Mouse (Mus musculus) stomach, postnatal 0 days (tissue): ENCODE measurements around the gene Kprp. TPM values are rescaled to one million over a fixed set of nuclear protein-coding genes. Genes with fewer than 3 reads are reported as not detected.
"Not testable (repeated sequence)": the region's sequence is repeated elsewhere in the genome, so short reads cannot be mapped to it uniquely, and the experiment has no call there.

Experiments
- ATAC-seq: fragments of 200-750 bp; cut with Nextera tagmentation; 2 replicates; pipeline ENCODE4 v1.8.0; 2017; ENCODE audit not compliant: low FRiP score, low TSS enrichment
- DNase-seq: peaks from one replicate; pipeline ENCODE4 v3.0.0-alpha.2; 2016; ENCODE audit warnings: low spot score
- H3K27ac ChIP-seq: fragments of 300-500 bp; sonication (generic); replicated peaks from 2 replicates; pipeline ENCODE4 v1.5.1; 2014; ENCODE audit warnings: mild to moderate bottlenecking, control low read depth
- H3K27me3 ChIP-seq: fragments of 300-500 bp; sonication (generic); 2 replicates; pipeline ENCODE4 v1.6.1; 2014; ENCODE audit warnings: low read length; ENCODE audit not compliant: control insufficient read depth, insufficient read depth
- H3K36me3 ChIP-seq: fragments of 300-500 bp; sonication (generic); 2 replicates; pipeline ENCODE4 v1.6.1; 2014; ENCODE audit warnings: low read length, mixed read lengths; ENCODE audit not compliant: control insufficient read depth, insufficient read depth
- H3K4me1 ChIP-seq: fragments of 300-500 bp; sonication (generic); replicated peaks from 2 replicates; pipeline ENCODE4 v1.6.1; 2014; ENCODE audit warnings: antibody characterized with exemption; ENCODE audit not compliant: control insufficient read depth, insufficient read depth
- H3K4me2 ChIP-seq: fragments of 300-500 bp; sonication (generic); replicated peaks from 2 replicates; pipeline ENCODE4 v1.6.1; 2014; ENCODE audit warnings: low read depth, mild to moderate bottlenecking, control low read depth, moderate library complexity
- H3K4me3 ChIP-seq: fragments of 300-500 bp; sonication (generic); 2 replicates; pipeline ENCODE4 v1.5.1; 2014; ENCODE audit warnings: low read depth, low read length, control low read depth
- H3K9ac ChIP-seq: fragments of 300-500 bp; sonication (generic); 2 replicates; pipeline ENCODE4 v1.6.1; 2014; ENCODE audit warnings: mild to moderate bottlenecking, low read length, control low read depth, mixed read lengths
- H3K9me3 ChIP-seq: fragments of 300-500 bp; sonication (generic); 2 replicates; pipeline ENCODE4 v1.6.1; 2016; ENCODE audit warnings: low read length; ENCODE audit not compliant: control insufficient read depth
- CTCF ChIP-seq: IDR thresholded peaks from 2 replicates; pipeline ENCODE4 v1.5.1; 2016; ENCODE audit warnings: antibody characterized with exemption, low read depth, mild to moderate bottlenecking, moderate library complexity
- EP300 ChIP-seq: optimal IDR thresholded peaks from 2 replicates; pipeline ENCODE3; 2016; ENCODE audit warnings: antibody characterized with exemption
- WGBS: fragments of 180-500 bp; shearing (Covaris S2); extraction: QIAGEN DNeasy Blood & Tissue Kit; methylation state at CpG from one replicate; pipeline ENCODE4 v1.1.7; 2014; 5-methylcytosine and 5-hydroxymethylcytosine counted together
- polyA plus RNA-seq: library from polyadenylated mRNA; unstranded; fragments of >200 nt; fragmentation: Nextera tagmentation; extraction: Ambion mirVana; gene quantifications from 2 replicates; pipeline ENCODE4 v1.2.1, GENCODE M21; 2015

Kprp gene
- 108 and 133 TPM in 2 replicates for polyA plus RNA-seq

DNA sequence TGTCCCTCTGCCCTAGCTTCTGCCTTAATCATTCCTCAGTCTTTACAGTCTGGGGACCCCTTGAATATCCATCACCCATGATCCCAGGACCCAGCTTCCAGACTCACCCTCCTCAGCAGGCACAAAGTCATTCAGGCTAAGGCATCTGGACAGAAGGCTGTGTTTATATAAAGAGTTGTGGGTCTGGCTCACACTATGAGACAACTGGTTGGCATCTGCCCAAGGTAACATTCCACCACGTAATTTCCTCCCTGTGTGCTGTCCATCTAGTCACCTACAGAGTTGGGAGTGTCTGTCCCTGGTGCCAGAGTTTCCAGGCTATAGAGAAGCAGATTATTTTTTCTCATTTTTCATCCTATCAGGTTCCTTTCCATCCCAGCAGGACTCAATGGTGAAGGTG is at the start of gene Kprp:
Gene Kprp, minus strand, starts transcription at position 140 of the 400 bp plus-strand sequence.
- H3K36me3 ChIP-seq: no peaks in the 10 kb centered on the region
- no peak for TF ChIP-seq EP300
- no peak for TF ChIP-seq CTCF
- no peaks in the 10 kb centered on the region for H3K27me3 ChIP-seq
- DNase-seq (no peak), ATAC-seq (no peak)
- WGBS: 8% methylated on average over 1 of the region's 1 CpGs
- H3K27ac ChIP-seq: no peak within 1 kb of the TSS
- no peak within 1 kb of the TSS for H3K4me2 ChIP-seq
- H3K4me1 ChIP-seq: no peaks in the 10 kb centered on the region
- H3K9me3 ChIP-seq: no peaks in the 10 kb centered on the region
- H3K9ac ChIP-seq: no peak within 1 kb of the TSS
- no peak within 1 kb of the TSS for H3K4me3 ChIP-seq

GRCm38 (mm10) chr3:92874180-92874579 is 47.1 kb upstream of the Kprp start:
- Histone ChIP-seq H3K4me2 (no peak overlapping the region), H3K4me1 (no peaks in the 10 kb centered on the region), H3K27me3 (no peaks in the 10 kb centered on the region), H3K36me3 (no peaks in the 10 kb centered on the region), H3K9me3 (no peaks in the 10 kb centered on the region), H3K9ac (no peak overlapping the region), H3K27ac (no peak overlapping the region), H3K4me3 (no peak overlapping the region)
- DNase-seq: no peak
- ATAC-seq: no peak
- WGBS: 78% methylated on average over 3 of the region's 3 CpGs
- TF ChIP-seq CTCF (no peak), EP300 (no peak)

GRCm38 (mm10) chr3:92870116-92870515 is 43.1 kb upstream of the Kprp start, which contains the start of gene 2310050C09Rik:
Gene 2310050C09Rik, minus strand, starts transcription at chr3:92870216.
- Histone ChIP-seq H3K4me1 (no peaks in the 10 kb centered on the region), H3K4me3 (no peak within 1 kb of the TSS), H3K36me3 (no peaks in the 10 kb centered on the region), H3K9ac (no peak within 1 kb of the TSS), H3K27me3 (no peaks in the 10 kb centered on the region), H3K9me3 (no peaks in the 10 kb centered on the region), H3K27ac (no peak within 1 kb of the TSS), H3K4me2 (no peak within 1 kb of the TSS)
- ATAC-seq (no peak), DNase-seq (no peak)
- 70% methylated on average over 4 of the region's 4 CpGs for WGBS
- no peak for TF ChIP-seq EP300
- TF ChIP-seq CTCF: no peak

- H3K4me2 ChIP-seq: no peak within 1 kb of the TSS
- ATAC-seq (no peak), DNase-seq (no peak)
- H3K4me1 ChIP-seq: no peaks in the 10 kb centered on the region
- H3K9me3 ChIP-seq: no peaks in the 10 kb centered on the region
- no peaks in the 10 kb centered on the region for H3K27me3 ChIP-seq
- WGBS: 85% methylated on average over 3 of the region's 3 CpGs
- H3K27ac ChIP-seq: no peak within 1 kb of the TSS
- TF ChIP-seq EP300: no peak
- TF ChIP-seq CTCF: no peak
- H3K36me3 ChIP-seq: no peaks in the 10 kb centered on the region
- H3K9ac ChIP-seq: no peak within 1 kb of the TSS
- H3K4me3 ChIP-seq: no peak within 1 kb of the TSS
These were observed 24.1 kb upstream of the Kprp start, which contains the start of gene Lce1l for GRCm38 (mm10) chr3:92851186-92851585. Gene Lce1l, minus strand, starts transcription at chr3:92851286.

DNA sequence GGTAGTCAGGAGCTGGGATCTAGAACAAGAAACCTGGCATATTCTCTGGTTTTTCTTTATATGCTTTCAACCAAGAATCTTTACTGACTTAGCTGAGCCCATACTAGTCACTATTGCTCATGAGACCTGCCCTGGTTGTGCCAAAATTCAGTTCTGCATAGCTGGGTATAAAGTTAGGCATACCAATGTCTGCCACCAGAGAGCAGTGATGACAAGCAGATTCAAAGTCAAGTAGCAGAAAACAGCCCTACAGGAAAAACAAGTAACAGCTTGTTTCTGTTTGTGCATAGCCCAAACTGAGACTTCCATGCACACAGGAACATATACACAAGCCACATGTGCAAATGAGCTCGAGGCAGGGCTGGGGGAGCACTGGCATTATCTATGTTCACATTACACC is 1.2 kb downstream of the Kprp start:
- H3K27me3 ChIP-seq: no peaks in the 10 kb centered on the region
- no peak overlapping the region for H3K9ac ChIP-seq
- no peak overlapping the region for H3K27ac ChIP-seq
- no peaks in the 10 kb centered on the region for H3K36me3 ChIP-seq
- 22% methylated on average over 1 of the region's 1 CpGs for WGBS
- DNase-seq (no peak), ATAC-seq (no peak)
- H3K4me1 ChIP-seq: no peaks in the 10 kb centered on the region
- no peak overlapping the region for H3K4me2 ChIP-seq
- no peaks in the 10 kb centered on the region for H3K9me3 ChIP-seq
- TF ChIP-seq EP300: no peak
- TF ChIP-seq CTCF: peak; percentile 62
- no peak overlapping the region for H3K4me3 ChIP-seq

- WGBS: 90% methylated on average over 2 of the region's 2 CpGs
- not testable (repeated sequence) for H3K27me3 ChIP-seq, ATAC-seq
These were observed 11.0 kb downstream of the Kprp start for GRCm38 (mm10) chr3:92816036-92816435.

More at GRCm38 (mm10) chr3:92816036-92816435, 11.0 kb downstream of the Kprp start:
- not testable (repeated sequence) for H3K9ac ChIP-seq, H3K27ac ChIP-seq, H3K4me3 ChIP-seq, H3K4me2 ChIP-seq, H3K9me3 ChIP-seq, DNase-seq, H3K36me3 ChIP-seq, H3K4me1 ChIP-seq
